Mouse (Mus musculus) kidney, adult 2 months (tissue): ENCODE measurements around the gene Dtnbp1.

ENCODE experiments used
- CTCF ChIP-seq: fragments of 200-500 bp; conservative IDR thresholded peaks from 2 replicates; pipeline ENCODE4 v1.5.1; 2011; ENCODE audit warnings: low read depth, mild to moderate bottlenecking, control low read depth, low read length, moderate library complexity, mixed read lengths; ENCODE audit not compliant: insufficient read depth, insufficient read length
- POLR2A ChIP-seq: fragments of 200-500 bp; IDR thresholded peaks from one replicate; pipeline ENCODE4 v1.6.1; 2011; ENCODE audit warnings: low read depth, low read length, control low read depth

DNA sequence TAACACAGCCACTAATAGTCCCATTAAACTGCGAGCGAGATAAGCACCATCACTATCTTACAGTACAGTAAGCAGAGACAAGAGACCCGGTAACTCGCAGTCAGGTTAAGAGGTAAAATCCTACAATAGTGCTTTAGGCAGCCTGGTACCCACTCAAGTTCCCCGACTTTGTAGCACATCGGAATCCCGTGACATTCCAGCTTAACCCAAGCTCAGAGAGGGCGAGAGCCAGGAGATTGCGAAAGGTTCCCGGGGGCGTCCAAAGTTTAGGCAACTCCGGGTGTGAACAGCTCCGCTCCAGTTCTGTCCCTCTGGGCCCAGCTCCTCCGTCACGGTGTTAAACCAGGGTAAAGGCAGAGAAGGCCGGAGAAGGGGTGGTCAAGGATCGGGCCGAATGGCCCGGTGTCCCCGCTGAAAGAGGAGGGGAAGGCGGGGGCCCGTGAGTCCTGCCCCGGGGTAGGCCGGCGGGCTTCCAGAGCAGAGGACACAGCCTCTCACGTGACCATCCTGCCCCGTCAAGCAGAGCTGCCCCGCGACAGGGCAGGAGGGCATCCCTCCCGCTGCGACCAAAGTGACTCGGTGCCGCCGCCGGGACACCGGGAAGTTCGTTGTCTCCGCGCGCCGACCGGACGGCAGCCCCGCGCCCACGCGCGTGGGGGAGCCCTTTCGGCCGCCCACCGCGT is 578 bp downstream of the Dtnbp1 start:
- TF ChIP-seq POLR2A (no peak), CTCF (no peak)
